Mouse (Mus musculus) G1E (cell line): ENCODE data around the gene Wars2. TPM values are rescaled to one million over a fixed set of nuclear protein-coding genes. Genes with fewer than 3 reads are reported as not detected.

ENCODE experiments used
- ATAC-seq: 2 replicates; pipeline ENCODE4 v1.8.0; 2016; ENCODE audit warnings: mild to moderate bottlenecking; ENCODE audit not compliant: insufficient number of reproducible peaks, poor library complexity, low FRiP score, severe bottlenecking; ENCODE audit errors: extremely low read depth
- DNase-seq: peaks from one replicate; pipeline ENCODE4 v3.0.0; 2012; ENCODE audit warnings: low spot score
- H3K27me3 ChIP-seq: 2 replicates; pipeline ENCODE4 v1.6.1; 2012; ENCODE audit warnings: mild to moderate bottlenecking, low read length, inconsistent platforms; ENCODE audit not compliant: insufficient read depth
- H3K36me3 ChIP-seq: replicated peaks from 2 replicates; pipeline ENCODE3; 2012; ENCODE audit warnings: mild to moderate bottlenecking, inconsistent platforms
- H3K4me1 ChIP-seq: 2 replicates; pipeline ENCODE4 v1.6.1; 2012; ENCODE audit warnings: low read depth, low read length, inconsistent platforms, mixed read lengths; ENCODE audit not compliant: insufficient read depth
- H3K4me3 ChIP-seq: 2 replicates; pipeline ENCODE4 v1.5.1; 2012; ENCODE audit warnings: low read depth, mild to moderate bottlenecking, inconsistent platforms, low read length, moderate library complexity, mixed read lengths
- H3K9me3 ChIP-seq: replicated peaks from 2 replicates; pipeline ENCODE4 v1.6.1; 2012; ENCODE audit warnings: inconsistent platforms
- CTCF ChIP-seq: IDR thresholded peaks from 2 replicates; pipeline ENCODE4 v1.5.1; 2012; ENCODE audit warnings: low read depth, low read length, inconsistent platforms, mixed read lengths
- GATA1 ChIP-seq: IDR thresholded peaks from 2 replicates; pipeline ENCODE4 v1.6.1; 2012; ENCODE audit warnings: borderline replicate concordance, low read length, inconsistent platforms, mixed read lengths
- GATA2 ChIP-seq: IDR thresholded peaks from 2 replicates; pipeline ENCODE4 v1.6.1; 2012; ENCODE audit warnings: low read depth, low read length, inconsistent platforms, borderline replicate concordance
- POLR2AphosphoS5 ChIP-seq: IDR thresholded peaks from 2 replicates; pipeline ENCODE4 v1.6.1; 2012; ENCODE audit warnings: low read depth, low read length, inconsistent platforms; ENCODE audit not compliant: insufficient replicate concordance
- TAL1 ChIP-seq: conservative IDR thresholded peaks from 2 replicates; pipeline ENCODE4 v1.6.1; 2012; ENCODE audit warnings: low read depth, low read length, inconsistent platforms, mixed read lengths
- polyA plus RNA-seq: library from polyadenylated mRNA; stranded (reverse); fragments of >175 nt; gene quantifications from 2 replicates; pipeline ENCODE4 v1.2.3, GENCODE M21; 2012
- total RNA-seq, 2 experiments: library from RNA; stranded (forward) in 1 of 2; stranded (reverse) in 1 of 2; fragments of 200-1000 nt in 1 of 2; fragments of >200 nt in 1 of 2; fragmentation: Nextera tagmentation in 1 of 2; gene quantifications; 2 replicates each; pipeline ENCODE4 v1.2.3; 2014 to 2017

Wars2 gene
- total and polyA plus RNA-seq, 3 experiments: 0.62 to 12.0 (median 7.4) TPM

DNA sequence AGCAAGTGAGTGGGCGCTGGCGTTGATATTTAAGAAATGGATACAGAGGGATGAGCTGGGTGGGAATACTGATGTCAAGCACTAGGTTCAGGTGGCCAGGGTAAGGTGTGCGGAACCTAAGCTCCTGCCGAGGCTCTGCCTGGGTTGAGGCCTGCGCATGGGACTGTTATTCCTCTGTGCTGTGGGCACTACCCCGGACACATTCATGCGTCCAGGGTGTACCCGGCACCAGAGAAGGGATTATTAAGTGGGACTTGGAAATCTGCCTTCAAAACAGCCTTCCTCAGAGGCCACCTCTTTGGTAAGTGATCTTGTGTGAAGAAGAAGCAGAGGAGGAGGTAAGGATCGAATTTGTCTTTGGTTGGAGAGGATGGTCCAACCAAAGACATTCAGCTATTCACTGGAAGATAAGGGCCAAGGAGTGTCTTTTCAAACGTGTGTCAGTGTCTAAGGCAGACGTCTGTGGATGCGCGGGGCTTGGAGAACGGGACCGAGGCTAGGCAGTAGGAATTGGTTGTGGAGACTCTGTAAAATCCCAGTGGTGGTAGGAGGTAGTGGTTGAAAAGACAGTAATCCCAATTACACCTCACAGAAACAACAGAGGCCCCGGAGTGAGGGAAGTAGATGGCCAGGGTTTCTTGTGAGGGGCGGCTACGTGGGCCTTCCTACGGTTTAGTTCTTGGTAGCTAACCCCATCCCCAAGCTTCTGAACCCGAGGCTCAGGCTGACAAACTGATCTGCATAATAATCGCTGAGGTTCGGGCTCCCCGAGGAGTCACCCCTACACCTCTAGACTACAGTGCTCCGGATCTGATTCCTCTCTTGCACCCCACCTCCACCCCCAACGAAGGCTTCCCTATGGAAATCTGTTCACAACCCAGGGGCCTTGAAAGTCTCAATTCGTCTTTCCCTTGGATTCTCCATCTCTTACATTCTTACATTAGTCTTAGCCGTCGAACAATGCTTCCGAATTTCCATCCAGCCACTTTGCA is 117.0 kb downstream of the Wars2 start:
- DNase-seq: no peak
- no peaks in the 10 kb centered on the region for H3K27me3 ChIP-seq
- ATAC-seq: no peak
- H3K36me3 ChIP-seq: no peaks in the 10 kb centered on the region
- H3K9me3 ChIP-seq: peaks cover 41% of the 10 kb centered on the region
- H3K4me3 ChIP-seq: no peak overlapping the region
- H3K4me1 ChIP-seq: no peaks in the 10 kb centered on the region
- TF ChIP-seq POLR2AphosphoS5 (no peak), TAL1 (no peak), GATA1 (no peak)

DNA sequence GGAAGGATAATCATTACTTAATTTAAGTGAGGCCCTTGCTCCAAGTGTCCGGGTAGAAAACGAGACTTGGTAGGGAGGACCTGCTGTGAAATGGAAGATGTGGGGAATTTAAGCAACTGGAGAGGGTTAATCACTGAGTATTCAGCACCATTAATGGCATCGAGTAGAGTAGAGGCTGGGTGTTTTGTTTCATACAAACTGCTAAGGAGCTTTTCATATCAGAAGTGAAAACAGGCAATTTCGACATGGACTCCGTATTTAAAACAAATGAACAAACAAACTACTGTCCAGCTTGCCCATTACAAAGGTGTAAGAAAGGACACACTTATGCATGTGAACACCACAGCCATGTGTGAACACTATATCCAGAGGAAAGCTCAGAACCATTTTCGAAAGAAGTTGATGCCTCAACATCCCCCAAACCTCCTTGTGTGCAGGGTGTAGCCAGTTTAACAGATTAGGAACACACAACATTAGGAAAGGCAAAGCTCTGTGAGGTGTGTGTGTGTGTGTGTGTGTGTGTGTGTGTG is 118.9 kb downstream of the Wars2 start:
- H3K36me3 ChIP-seq: no peaks in the 10 kb centered on the region
- DNase-seq (no peak), ATAC-seq (no peak)
- H3K4me1 ChIP-seq: no peaks in the 10 kb centered on the region
- H3K27me3 ChIP-seq: no peaks in the 10 kb centered on the region
- peaks cover 32% of the 10 kb centered on the region for H3K9me3 ChIP-seq
- TF ChIP-seq CTCF (no peak), POLR2AphosphoS5 (no peak), GATA1 (no peak), TAL1 (no peak), GATA2 (no peak)
- no peak overlapping the region for H3K4me3 ChIP-seq

DNA sequence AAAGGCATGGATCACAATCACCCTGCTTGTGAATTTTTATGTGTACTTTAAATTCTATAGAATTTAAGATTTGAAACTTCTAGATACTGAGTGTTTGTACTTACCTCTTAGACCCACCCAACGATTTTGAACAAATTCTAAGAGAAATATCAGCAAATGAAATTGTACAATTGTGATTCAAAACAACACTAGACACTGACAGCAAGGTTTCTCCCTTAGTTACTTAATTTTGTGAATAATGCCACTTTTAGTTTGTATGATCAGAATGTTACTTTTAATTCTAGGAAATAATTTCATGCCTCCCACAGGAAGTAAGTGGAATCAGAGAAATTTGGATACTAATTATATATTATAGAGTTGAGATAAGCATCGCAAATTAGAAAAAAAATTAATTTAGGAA is 119.5 kb downstream of the Wars2 start:
- TF ChIP-seq GATA2 (no peak), GATA1 (no peak), TAL1 (no peak), CTCF (no peak), POLR2AphosphoS5 (no peak)
- ATAC-seq (no peak), DNase-seq (no peak)
- no peak overlapping the region for H3K4me3 ChIP-seq
- H3K36me3 ChIP-seq: no peaks in the 10 kb centered on the region
- no peaks in the 10 kb centered on the region for H3K4me1 ChIP-seq
- H3K27me3 ChIP-seq: no peaks in the 10 kb centered on the region
- H3K9me3 ChIP-seq: peaks cover 33% of the 10 kb centered on the region

DNA sequence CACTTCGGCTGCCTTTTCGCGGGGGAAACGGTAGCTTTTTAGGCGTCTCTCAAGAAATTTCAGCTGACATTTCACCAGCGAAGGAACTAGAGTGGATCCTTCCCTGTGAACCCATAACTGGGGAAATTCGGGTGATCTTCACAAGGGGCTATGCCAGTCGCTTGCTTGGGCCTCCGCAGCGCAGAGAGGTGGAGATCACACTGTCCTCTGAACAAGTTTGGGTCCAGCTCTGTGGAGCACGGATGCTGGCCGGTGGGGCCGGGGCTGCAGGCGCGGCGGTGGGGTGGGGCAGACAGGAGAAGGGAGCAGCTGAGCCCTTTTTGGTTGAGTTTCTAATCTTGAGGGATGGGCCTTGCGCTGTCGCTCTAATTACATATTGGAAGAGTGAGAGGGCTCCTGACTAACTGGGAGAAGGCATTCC is 120.5 kb downstream of the Wars2 start:
- ATAC-seq: no peak
- H3K9me3 ChIP-seq: peaks cover 26% of the 10 kb centered on the region
- no peaks in the 10 kb centered on the region for H3K27me3 ChIP-seq
- no peaks in the 10 kb centered on the region for H3K4me1 ChIP-seq
- TF ChIP-seq TAL1 (no peak), GATA2 (no peak), CTCF (no peak), GATA1 (no peak)
- H3K36me3 ChIP-seq: no peaks in the 10 kb centered on the region
- DNase-seq: no peak
- no peak overlapping the region for H3K4me3 ChIP-seq

DNA sequence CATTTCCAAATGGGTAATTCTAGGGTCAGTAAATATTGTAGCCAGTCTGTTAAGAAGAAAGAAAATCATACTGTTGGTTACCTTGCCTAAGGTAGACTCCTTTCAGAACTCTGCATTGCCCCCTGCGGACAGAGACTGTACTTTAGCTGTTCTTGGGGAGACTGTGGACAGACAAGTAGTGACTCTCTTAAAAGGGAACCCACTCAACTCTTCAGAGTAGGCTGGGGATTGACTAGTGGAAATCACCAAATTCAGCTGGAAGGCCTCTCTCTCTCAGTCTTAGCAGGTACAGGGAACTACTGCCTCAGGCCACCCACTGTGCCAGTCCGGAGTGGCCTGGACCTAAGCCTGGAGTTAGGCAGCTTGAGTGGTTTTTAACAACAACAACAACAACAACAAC is 121.1 kb downstream of the Wars2 start:
- Histone ChIP-seq H3K36me3 (no peaks in the 10 kb centered on the region), H3K4me3 (no peak overlapping the region), H3K9me3 (peaks cover 21% of the 10 kb centered on the region), H3K27me3 (no peaks in the 10 kb centered on the region), H3K4me1 (no peaks in the 10 kb centered on the region)
- ATAC-seq (no peak), DNase-seq (no peak)
- no peak for TF ChIP-seq TAL1

DNA sequence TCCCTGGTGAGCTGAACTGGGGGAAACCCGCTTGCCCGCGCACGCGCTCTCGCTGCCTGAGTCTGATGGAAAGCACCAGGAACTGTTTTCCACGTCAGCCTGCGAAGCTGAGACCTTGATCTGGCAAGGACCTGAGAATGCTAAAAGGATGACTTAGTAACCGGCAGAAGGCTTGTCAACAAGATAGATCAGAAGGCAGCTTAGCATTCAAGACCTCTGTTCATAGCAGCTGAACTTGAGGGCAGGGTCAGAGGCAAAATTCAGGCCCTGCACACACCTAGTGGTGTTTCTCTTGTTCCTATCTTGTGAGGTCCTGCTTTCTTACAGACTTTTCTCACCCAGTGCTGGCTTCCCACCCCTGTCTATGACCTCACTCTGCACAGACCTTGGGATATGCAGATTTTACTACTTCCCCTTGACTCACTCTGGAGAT is 122.6 kb downstream of the Wars2 start:
- no peak for ATAC-seq
- no peaks in the 10 kb centered on the region for H3K27me3 ChIP-seq

More for the DNA sequence above, 122.6 kb downstream of the Wars2 start:
- H3K4me3 ChIP-seq: no peak overlapping the region
- no peak for DNase-seq
- no peak for TF ChIP-seq CTCF
- no peak for TF ChIP-seq GATA1
- no peak for TF ChIP-seq TAL1
- TF ChIP-seq GATA2: no peak
- H3K4me1 ChIP-seq: no peaks in the 10 kb centered on the region
- peaks cover 15% of the 10 kb centered on the region for H3K9me3 ChIP-seq
- no peaks in the 10 kb centered on the region for H3K36me3 ChIP-seq
